Mouse (Mus musculus) ovary, postnatal 14 days (tissue): ENCODE measurements around the gene Gm49403.
"Not testable (repeated sequence)": the region's sequence is repeated elsewhere in the genome, so short reads cannot be mapped to it uniquely, and the experiment has no call there.

ENCODE experiments used
- DNase-seq: peaks from one replicate; pipeline ENCODE4 v3.0.0; 2022; ENCODE audit warnings: low spot score

Gene Gm49403

DNA sequence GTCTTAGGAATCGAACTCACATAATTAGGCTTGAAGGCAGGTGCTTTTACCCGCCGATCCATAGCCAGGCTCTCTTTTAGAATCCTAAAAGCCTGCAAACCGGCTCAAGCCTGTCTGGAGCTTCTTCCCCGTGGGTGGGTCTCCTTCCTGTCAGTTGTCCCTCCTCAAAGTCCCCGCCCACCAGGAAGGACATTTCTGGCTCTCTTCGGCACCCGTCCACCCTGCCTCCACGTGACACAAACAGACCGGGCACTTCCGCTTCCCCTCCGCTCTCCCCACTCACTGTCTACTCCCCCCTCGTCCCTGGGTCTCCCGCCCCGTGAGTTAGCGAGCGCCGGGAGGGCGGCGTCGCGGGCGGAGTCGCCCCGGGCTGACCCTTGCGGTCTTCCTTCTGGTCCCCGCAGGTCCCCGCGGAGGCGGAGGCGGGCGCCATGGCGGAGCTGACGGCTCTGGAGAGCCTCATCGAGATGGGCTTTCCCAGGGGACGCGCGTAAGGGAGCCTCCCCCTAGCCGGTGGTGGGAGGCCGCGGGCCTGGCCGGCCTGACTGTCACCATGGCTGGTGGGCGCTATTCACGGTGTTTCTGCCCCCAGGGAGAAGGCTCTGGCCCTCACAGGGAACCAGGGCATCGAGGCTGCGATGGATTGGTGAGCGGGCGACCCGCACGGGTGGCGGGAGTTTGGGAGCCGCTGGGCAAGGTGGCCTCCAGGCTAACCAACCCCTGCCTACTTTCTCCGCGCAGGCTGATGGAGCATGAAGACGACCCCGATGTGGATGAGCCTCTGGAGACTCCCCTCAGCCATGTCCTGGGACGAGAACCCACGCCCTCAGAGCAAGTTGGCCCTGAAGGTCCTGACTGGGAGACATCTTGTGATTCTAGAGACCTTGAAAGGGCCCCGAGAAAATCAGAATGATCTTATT lies 12.2 kb upstream of the Gm49403 start, which contains the start of gene Ubxn1:
Gene Ubxn1, plus strand, starts transcription at position 230 of the 920 bp plus-strand sequence.
- peak; percentile 93 for DNase-seq

DNA sequence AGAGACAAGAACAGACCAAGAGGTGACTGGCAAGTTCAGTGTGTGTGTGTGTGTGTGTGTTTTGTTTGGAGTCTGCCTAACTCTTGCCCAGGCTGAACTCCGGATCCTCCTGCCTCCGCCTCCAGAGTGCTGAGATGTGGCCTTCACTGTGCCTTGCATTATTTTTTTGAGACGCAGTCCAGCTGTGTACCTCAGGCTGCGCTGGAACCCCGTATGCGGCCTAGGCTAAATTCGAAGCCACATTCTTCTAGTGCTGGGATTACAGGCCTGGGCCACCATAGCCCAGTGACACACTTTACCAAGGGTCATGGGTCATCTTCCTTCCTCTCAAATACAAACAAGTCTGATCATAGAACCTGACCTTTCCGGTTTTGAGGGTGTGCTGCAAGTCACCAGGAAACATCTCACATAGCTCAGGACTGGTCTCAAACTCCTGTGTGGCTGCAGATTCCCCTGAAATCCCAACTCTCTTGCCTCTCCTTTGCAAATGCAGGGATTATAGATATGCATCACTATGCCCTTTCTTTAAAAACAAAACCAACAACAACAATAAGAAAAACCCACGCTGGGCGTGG lies 11.4 kb upstream of the Gm49403 start:
- DNase-seq, result no peak

DNA sequence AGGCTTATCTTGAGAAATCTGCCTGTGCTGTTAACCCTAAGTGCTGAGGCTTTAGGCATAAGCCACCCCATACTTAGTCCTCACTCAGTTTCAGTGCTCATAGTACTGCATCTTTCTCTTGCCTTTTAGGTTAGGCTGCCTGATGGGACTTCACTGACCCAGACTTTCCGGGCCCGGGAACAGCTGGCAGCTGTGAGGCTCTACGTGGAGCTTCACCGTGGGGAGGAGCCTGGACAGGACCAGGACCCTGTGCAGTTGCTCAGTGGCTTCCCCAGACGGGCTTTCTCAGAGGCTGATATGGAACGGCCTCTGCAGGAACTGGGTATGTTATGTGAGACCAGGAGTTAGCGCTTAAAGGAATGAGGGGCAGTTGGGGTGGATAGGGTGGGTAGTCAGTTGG lies 8.7 kb upstream of the Gm49403 start:
- no peak for DNase-seq

DNA sequence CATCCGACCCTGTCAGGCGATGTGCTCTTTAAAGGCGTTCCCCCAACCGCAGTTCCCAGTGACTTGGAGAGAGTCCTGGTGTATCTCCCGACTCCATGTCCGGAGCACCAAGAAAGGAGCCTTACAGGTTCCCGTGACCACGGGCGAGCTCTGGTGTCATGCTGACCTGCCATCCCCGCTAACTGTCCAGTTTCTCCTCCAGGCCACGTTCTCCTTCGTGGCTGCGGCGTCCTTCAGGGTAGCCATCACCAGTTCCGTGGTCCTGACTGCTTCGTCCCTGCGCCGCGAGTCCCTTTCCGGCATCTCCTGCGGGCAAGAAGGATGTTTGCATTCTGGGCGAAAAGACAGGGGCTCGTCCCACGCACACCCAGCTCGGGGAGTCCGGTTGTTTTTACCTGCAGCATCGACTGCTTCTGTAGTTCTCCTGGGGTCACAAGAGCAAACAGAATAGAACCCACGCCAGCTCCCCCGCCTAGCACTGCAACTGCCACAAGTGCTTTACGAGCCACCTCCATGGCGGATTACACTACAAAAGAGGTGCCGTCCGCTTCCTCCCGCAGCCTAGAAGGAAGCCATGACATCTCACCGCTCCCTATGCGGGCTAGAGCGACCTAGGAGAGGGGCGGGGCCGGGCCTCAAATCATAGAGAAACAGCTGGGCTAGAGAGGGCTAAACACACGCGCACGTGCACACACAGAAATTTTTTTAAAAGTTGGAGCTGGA lies 3.3 kb upstream of the Gm49403 start, which contains the start of gene Uqcc3:
Gene Uqcc3, minus strand, starts transcription at position 613 of the 723 bp plus-strand sequence.
- peak; percentile 78 for DNase-seq

DNA sequence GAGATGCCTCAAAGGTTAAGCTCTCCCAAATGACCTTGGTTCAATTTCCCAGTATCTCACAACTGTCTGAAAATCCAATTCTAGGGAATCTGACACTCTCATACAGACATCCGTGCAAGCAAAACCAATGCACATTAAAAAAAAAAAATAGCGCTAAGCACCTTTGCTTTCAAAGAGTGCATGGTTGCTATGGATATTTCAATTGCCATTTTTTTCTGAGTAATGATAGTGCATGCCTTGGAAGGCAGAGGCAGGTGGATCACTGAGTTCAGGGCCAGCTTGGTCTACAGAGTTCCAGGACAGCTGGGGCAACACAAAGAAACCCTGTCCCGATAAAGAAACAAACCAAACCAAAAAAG lies 2.7 kb upstream of the Gm49403 start:
- DNase-seq, result no peak

- DNase-seq, result no peak
Measured at GRCm38 (mm10) chr19:8886916-8887584, 3.3 kb downstream of the Gm49403 start.

DNA sequence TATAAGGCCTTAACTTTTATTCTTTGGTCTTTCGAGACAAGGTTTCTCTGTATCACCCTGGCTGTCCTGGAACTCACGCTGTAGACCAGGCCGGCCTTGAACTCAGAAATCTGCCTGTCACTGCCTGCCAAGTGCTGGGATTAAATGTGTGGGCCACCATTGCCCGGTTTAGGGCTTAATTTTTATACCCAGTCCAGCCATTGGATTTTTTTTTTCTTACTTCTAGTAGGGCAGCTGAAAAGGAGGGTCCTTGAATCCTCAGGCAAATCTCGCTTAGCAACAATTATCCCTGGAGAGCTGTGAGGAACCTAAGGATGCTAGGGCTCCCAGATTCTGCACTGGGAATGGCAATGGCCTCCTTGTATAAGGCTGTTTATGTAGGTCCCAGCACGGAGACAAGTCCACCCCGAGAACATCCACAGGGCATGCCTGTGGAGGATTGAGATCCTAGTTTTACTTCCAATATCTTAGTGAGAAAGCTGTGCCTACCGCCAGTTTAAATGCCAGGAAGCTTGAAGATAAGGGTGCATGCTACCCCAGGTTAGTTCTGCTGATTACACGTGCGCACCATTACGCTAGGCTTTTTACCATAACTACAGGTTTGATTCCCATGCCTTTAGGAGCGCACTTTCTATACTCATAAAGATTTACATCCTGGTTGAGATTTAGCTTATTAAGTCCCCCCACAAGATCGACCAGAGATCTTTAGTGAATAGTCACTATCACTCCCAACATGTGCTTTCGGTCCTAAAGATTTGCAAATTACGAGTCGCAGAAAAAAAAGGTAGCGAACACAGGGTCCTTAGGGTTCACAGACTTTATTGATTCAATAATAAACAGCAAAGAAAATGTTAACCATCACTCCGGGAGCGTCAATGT lies 4.1 kb downstream of the Gm49403 start:
- no peak for DNase-seq

DNA sequence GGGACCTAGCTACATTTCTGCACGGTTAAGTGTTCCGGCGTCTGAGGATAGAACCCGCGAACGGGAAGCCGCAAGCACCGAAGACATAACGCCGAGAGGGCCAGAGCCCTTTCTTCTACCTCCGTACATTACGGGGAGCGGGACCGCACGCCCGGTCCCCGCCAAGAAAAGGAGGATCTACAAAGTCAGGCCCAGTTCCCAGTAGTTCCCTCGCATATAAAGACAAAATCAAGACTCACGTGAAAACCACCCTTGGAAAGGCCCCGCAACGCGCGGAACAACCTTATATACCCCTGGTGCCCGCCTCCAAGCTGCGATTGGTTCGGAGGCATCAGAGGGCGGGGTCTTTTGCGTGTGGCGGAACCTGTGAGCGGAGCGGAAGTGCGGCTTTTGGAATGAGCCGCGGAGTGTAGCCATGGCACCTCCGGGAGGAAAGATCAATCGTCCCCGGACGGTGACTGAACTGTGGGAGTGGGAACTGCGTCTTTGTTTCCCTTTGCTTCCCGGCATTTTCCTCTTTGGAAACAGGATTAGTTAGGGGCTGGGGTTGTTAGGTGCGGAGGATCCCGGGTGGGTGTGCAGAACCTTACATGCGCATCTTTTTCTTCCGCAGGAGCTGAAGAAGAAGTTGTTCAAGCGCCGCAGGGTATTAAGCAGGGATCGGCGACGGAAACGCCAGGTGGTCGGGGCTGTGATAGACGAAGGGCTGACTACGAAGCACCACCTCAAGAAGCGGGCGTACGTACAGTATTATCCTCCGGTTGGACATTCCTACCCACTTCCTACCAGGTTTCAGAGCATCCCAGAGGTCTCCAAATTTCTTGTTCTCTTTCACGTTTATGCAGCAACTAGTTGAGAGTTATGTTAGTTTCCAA lies 5.0 kb downstream of the Gm49403 start, which contains the start of the genes 1810009A15Rik and Gm49416:
Gene 1810009A15Rik, plus strand, starts transcription at position 343 of the 875 bp plus-strand sequence.
Gene Gm49416, plus strand, starts transcription at position 416 of the 875 bp plus-strand sequence.
- DNase-seq, result peak; percentile 89

- DNase-seq, result peak; percentile 70
Measured at GRCm38 (mm10) chr19:8892829-8893766, 9.4 kb downstream of the Gm49403 start, which contains the start of gene Ints5. Gene Ints5, plus strand, starts transcription at chr19:8893005.

DNA sequence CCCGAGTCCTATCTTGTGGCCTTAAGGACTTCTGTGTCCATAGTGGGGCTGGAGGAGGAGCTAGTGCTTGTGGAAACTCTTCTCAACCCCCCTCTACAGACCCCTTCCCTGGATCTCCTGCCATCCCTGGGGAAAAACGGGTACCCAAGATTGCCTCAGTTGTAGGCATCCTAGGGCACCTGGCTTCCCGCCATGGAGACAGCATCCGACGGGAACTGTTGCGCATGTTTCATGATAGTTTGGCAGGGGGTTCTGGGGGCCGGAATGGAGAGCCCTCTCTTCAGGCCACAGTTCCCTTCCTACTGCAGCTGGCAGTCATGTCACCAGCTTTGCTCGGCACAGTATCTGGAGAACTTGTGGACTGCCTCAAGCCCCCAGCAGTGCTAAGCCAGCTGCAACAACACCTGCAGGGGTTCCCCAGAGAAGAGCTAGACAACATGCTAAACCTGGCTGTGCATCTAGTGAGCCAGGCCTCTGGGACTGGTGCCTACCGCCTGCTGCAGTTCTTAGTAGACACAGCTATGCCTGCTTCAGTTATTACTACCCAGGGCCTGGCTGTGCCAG lies 11.7 kb downstream of the Gm49403 start:
- DNase-seq, result no peak

DNA sequence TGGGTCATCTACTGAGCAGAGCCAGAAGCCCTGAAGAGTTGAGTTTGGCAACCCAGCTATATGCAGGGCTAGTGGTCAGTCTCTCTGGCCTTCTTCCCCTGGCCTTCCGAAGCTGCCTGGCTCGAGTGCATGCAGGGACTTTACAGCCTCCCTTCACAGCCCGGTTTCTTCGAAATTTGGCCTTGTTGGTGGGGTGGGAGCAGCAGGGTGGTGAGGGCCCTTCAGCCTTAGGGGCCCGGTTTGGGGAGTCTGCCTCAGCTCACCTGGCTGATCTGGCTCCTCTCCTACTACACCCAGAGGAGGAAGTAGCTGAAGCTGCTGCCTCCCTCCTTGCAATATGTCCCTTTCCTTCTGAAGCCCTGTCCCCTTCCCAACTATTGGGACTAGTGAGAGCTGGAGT lies 12.5 kb downstream of the Gm49403 start:
- DNase-seq, result not testable (repeated sequence)

- peak; percentile 49 for DNase-seq
Measured at GRCm38 (mm10) chr19:8897211-8897864, 13.6 kb downstream of the Gm49403 start.

DNA sequence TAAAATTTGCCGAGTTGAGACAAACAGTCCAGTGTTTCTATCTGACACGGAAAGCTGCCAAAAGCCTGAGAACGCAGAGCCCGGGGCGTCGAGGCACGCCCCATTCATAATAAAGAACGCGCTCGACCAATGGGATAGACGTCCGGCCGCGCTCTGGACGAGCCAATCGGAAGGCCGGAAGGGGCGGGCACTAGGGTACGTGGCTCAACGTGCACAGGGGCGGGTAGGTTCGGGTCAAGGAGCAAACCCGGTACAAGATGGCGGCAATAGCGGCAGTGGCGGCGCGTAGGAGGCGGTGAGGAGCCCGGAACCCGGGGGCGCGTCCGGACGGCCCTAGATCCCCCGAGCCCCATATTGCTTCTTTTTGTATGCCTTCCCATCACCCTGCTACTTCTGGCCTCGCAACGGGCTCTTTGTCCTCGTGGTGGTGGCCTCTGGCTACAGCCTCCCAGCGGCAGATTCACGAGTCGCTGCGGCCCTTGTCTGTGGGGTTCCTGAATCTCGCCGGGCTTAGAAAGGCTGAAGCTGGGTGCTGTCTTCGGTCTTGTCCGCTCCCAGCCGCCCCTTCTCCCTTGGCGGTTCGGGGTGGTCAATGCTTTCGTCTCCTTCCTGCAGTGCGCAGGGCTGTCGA lies 14.2 kb downstream of the Gm49403 start, which contains the start of gene Ganab:
Gene Ganab, plus strand, starts transcription at position 207 of the 631 bp plus-strand sequence.
- DNase-seq, result peak; percentile 87

GRCm38 (mm10) chr19:8898576-8898975 lies 14.8 kb downstream of the Gm49403 start:
- DNase-seq, result no peak

DNA sequence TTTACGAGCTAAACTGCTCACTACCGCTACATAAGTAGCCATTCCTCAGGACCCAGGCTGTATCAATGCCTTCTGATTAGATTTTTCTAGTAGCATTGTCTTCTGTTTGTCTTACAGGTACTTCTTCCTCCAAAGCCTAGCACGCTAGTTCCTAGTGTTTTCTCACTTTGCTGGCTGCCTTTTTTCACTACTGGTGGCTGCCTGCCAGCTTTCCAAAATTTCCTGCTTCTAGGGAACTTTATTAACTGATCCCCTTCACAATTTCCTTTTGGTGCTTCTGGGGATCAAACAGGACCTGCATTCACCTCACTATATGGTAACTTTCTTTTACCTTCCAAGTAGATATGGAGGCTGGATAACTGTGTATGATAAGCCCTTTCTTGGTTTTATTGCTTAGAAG lies 15.3 kb downstream of the Gm49403 start:
- DNase-seq, result no peak

- DNase-seq, result no peak
Measured at GRCm38 (mm10) chr19:8903412-8903811, 19.7 kb downstream of the Gm49403 start.

DNA sequence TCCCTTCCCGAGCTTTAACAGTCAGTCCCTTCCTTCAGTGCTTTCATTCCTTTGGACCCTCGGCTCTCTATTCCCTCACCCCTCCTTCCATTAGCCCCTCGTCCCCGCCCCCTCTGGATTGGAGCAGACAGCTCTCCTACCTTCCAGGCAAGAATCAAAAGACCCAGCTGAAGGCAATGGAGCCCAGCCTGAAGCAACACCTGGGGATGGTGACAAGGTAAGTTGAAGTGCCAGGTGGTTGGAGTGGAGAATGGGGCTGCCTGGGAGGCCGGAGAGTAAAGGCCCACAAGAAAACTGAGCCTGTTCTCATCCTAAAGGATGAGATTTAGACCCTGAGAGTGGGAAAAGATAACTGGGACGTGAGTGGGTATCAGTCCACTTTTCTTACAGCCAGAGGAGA lies 24.8 kb downstream of the Gm49403 start:
- no peak for DNase-seq
